Mouse (Mus musculus): ENCODE measurements around the gene Clstn1.

Clstn1 gene

DNA sequence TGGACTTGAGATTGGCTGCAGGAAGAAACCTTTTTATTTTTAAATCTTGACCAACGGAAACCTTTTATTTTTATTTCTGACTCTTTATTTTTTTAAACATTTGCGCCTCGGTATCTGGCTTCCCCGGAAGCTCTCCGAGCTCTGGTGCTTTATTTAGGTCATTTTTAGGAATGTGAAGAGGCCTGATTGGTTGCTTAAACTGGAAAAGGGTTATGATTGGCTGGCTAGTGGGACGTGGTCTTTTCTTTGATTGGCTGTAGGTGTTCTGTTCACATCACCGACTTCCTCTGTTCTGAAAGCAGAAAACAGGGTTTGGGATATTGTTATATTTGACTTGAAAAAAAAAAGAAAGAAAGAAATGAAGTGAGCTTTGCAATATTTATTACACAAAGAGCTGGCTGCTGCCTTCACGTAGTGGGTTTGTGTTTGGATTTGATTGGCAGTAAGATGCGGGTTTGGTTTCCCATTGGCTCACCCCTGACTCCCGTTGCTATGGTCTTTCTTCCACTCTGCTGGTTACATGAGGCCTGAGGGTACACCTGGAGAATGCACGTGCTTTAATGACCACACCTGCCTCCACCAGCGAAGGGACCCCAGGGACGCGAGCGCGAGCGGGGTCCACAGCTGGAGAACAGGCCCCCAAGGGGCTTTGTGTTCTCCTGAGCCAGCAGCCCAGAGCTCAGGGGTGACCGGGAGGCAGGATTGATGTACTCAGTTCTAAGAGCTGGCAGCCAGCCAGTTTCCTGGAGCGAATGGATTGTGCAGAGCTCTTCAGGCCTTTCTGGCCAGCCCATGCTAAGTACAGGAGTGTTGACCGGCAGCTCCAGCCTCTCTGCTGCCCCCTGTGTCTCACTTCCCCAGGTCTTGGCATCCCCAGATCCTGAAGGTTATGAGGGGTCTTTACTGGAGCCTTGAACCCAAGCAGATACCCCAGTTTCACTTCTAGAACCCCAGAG lies 21.5 kb upstream of the Clstn1 start:
- DNase-seq (ENCODE audit: inconsistent age in 2 of 2, low spot score in 1 of 2) = peak; percentile 67 to 80

GRCm38 (mm10) chr4:149567432-149568026 lies 18.7 kb upstream of the Clstn1 start:
- DNase-seq (ENCODE audit: inconsistent age in 2 of 2, low spot score in 1 of 2) = peak; percentile 64 to 87

DNA sequence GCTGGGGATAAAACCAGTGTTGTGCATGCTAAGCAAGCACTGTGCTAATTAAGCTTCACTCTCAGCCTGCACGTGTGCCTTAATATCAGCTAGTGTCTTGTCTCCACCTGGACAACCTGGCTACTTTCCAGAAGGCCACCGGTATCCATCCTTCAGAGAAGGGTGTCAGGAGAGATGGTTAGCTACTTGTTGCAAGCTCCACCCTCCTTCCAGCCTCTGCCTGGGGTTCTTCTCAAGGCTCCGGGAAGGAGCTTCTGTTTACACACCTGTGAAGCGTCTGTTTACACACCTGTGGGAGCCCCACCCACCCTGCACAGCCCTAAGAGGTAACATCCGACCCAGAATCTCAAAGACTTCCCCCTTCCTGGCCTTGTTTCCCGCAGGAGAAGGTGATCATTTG lies 17.6 kb upstream of the Clstn1 start:
- DNase-seq (ENCODE audit: inconsistent age in 2 of 2, low spot score in 1 of 2) = peak in 1 of 2 experiments; percentile 16

DNA sequence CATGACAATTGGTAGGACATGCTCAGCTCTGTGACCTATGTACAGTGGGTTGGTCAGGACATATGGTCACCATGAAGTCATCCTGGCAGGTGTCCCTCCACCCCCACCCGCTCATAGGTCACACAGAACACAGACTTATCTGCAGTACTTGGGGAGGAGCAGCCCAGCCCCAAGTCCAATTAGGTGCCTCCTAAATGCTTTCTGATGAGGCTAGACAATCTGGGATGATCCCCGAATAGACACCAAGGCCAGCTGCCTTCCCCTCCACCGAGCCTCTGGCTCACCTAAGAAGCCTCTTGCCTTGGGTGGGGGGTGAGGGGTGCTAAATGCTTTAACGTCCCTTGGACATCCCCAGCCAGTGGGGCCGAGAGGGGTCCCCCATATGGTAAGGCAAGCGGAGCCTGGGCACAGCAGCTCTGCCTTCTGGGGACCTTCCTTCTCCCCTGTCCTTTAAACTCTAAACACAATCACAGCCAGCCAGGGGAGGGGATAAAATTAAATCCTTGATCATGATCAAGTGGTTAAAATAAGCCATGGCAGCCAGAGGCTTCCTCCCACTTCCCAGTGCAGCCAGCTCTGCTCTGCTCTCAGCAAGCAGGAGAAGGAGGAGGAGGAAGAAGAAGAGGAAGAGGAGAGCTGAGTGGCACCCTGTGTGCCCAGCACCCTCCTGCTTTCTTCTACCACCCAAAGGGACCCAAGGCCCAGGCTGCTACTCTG lies 16.3 kb upstream of the Clstn1 start:
- DNase-seq (ENCODE audit: inconsistent age in 2 of 2, low spot score in 1 of 2) = peak in 1 of 2 experiments; percentile 18

GRCm38 (mm10) chr4:149570498-149570863 lies 15.8 kb upstream of the Clstn1 start:
- DNase-seq (ENCODE audit: inconsistent age in 2 of 2, low spot score in 1 of 2) = peak in 1 of 2 experiments; percentile 21

DNA sequence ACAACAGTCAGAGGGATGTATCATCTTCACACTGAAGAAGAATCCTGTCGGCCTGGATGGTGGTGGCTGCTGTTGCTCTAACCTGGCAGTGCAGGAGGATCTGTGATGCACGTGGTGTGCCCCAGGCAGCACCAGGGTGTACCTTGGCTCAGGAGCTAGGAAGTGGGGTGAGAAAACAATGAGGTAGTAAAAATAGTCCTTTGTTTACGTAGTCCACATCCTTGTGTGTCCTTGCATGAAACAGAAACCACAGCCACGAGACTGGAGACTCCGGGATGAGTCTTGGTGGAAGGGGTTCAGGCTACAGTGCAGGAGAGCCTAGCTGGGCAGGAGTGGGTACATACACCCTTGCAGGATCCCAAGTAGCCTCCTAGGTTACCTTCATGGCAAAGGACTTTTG lies 15.1 kb upstream of the Clstn1 start:
- peak in 1 of 2 experiments; percentile 43 for DNase-seq (ENCODE audit: inconsistent age in 2 of 2, low spot score in 1 of 2)

- DNase-seq (ENCODE audit: inconsistent age in 2 of 2, low spot score in 1 of 2) = peak; percentile 64 to 86
Observed at GRCm38 (mm10) chr4:149571651-149572149, 14.6 kb upstream of the Clstn1 start.

- no peak for DNase-seq (ENCODE audit: inconsistent age in 2 of 2, low spot score in 1 of 2)
Observed at GRCm38 (mm10) chr4:149572446-149572845, 13.8 kb upstream of the Clstn1 start.

DNA sequence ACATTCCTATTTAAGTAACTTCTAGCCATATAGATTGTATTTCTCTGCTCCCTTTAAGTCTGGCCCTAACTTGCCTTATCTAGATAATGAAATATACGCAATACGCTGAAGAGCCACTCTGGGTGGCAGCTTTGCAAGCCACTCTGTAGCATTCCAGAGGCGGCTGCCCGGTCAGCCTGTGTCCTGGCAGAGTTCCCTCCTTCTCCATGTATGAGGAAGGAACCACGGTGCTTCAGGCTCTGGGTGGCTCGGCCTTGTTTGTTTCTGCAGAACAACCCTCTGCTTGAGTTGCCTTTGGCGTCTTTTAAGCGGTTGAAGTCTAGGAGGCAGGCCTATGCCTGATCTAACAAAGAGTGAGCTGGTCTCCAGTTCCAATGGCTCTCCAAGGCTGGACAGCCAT lies 13.4 kb upstream of the Clstn1 start:
- no peak for DNase-seq (ENCODE audit: inconsistent age in 2 of 2, low spot score in 1 of 2)

DNA sequence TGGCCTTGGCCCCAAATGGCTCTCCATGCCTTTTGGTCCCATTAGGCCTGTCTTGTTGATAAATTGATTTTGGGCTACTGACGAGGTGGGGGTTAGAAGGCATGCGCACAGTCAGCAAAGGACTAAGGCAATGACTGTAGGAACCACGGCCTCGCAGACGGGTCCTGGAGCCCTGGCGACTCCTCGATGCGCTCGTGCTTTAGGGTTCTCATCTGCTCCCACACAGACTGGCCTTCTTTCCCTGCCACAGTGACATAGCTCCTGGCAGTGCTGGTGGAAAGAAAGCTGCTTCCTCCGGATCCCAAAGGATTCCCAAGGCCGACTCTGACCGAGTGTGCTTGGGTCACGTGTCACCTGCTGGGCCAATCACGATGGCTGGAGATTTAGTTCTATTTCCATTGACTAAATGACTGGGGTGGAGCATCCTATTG lies 11.9 kb upstream of the Clstn1 start:
- DNase-seq (ENCODE audit: inconsistent age in 2 of 2, low spot score in 1 of 2) = peak; percentile 56 to 83

DNA sequence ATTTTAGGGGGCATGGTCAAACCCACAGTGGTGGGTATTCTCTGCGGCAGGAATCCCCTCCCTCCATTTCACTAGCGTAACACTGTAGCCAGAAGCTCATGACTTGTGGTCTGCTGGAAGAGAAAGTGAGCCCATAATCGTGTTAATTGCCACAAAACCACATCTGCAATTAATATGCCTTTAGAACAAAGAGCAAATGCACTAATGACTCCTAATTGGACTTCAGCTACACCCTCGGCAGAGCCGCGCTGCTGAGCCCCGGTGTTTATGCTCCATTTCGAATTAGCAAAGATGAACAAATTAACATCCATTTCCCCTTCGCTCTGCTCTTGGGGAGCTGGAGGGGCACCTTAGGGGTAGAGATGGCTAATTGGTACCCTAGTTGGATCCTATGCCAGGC lies 10.2 kb upstream of the Clstn1 start:
- no peak for DNase-seq (ENCODE audit: inconsistent age in 2 of 2, low spot score in 1 of 2)

DNA sequence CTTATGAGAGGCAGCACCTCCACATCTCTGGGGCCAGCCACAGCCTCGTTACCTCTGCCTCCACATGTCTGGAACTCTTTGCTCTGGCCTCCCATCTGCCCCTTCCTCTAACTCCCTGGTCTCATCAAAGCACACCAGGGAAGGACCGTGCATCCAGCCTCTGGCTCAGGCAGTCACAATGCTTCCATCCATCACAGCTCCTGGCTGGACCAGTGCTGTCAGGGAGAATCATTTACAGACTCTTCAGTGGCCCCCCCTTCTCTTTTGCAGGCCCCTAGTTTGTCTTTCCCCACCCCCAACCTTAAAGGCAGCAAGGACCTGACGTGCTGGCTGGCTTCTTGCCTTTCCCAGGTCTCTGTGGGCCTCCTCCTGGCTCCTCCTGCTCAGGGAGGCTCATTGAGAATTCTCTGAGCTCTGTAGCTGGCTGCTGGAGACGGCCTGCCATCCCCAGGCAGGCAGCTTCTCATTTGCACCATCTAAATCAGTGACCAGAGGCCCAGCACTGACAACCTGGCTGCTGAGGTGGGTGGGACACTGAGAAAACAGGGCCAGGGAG lies 9.2 kb upstream of the Clstn1 start:
- no peak for DNase-seq (ENCODE audit: inconsistent age in 2 of 2, low spot score in 1 of 2)

DNA sequence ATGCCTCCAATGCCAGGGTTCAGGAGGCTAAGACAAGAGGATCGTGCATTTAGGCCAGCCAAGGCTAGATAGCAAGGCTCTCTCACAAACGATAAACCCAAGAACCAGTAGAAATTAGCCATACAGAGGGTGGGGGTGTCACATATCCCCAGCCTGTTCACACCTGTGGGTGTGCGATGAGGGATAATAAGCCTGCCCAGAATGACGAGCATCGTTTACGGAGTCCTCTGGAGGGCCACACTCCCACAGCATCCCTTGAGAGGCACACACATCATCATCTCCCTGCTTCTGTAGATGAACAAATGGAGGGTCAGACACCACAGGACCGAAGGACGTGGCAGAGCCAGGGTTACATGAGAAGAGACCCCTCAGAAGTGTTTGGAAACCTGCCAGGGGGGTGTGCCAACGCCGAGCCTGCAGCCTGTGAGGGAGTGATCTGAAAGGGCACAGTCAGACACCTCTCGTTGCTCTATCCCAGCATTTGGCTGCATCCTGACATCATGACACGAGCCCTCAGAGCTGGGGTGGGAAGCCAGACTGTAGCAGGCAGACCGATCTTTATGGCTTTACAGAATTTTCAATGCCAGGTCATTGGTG lies 8.1 kb upstream of the Clstn1 start:
- DNase-seq (ENCODE audit: inconsistent age in 2 of 2, low spot score in 1 of 2) = no peak

- no peak for DNase-seq (ENCODE audit: inconsistent age in 2 of 2, low spot score in 1 of 2)
Observed at GRCm38 (mm10) chr4:149578831-149579230, 7.4 kb upstream of the Clstn1 start.

DNA sequence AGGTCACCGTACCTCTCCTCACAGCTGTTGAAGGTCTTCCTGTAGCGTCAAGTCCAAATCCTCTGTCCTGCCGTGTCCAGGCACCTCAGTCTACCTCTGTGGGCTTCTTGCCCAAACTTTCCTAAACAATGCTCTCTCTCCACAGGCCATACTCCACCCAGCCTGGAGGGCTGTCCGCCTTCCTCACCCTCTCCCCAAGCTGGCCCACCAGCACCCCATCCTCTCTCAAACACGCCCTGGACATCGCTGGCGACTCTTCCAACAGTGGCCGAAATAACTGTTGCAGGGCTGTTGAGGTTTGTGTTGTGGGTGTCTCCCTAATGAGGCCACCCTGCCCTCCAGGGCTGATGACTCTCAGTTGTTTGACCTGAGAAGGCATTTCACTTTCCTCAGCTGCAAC lies 1.0 kb upstream of the Clstn1 start:
- no peak for DNase-seq (ENCODE audit: inconsistent age in 2 of 2, low spot score in 1 of 2)

DNA sequence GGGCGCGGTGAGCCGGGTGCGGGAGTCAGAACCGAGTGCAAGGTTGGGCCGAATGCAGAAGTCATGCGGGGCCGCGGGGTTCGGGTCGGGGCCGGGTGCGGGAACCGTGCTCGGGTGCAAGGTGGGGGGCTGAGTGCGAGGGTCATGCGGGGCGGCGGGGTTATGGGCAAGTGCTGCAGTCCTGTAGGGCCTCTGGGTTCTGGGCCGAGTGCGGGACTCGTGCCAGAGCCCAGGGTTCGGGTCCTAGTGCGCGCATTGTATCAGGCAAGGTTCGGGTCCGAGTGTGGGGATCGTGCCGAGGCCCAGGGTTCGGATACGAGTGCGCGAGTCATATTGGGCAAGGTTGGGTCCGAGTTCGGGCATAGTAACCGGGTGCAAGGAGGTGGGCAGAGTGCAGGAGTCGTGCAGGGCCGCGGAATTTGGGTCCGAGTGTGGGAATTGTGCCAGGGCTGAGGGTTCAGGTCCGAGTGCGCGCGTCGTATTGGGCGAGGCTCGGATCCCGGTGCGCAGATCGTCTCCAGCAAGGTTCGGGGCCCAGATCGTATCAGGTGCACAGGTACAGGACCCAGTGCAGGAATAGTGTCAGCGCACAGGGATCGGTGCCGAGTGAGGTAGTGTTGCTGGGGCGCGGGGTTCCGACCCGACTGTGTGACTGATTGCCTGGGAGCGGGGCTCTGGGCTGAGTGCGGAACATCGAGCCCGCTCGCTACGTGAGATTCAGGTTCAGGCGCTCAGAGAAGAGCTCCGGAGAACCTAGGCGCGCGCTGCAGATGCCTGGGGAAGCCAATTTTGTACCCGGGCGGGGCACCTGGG lies 721 bp downstream of the Clstn1 start:
- peak; percentile 40 to 80 for DNase-seq (ENCODE audit: inconsistent age in 2 of 2, low spot score in 1 of 2)

DNA sequence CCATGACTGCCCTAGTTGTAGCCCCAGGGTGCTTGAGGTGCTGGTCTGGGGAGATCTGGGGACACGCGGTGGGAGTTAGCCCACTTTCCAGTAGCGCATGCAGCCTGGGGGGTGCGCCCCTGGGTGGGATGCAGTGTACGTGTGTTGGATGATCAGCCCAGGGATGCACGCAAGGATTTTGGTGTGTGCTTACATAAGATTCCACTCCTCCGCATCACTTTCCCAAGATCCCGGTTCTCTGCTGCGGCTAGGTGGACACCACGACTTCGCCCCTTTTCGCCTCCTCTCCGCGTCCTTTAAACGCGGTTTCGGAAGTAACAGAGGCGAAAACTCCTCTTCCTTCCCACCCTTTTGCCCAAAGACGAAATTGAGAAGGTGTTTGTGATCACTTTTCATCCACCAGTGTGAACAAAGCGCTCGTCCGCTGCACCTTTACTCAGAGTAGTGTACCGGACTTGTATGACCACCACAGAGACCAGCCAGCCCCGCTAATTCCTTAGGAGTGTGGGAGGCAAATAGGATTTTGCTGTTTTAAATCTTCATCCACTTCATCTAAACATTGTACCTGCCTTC lies 1.4 kb downstream of the Clstn1 start:
- DNase-seq (ENCODE audit: inconsistent age in 2 of 2, low spot score in 1 of 2) = no peak

GRCm38 (mm10) chr4:149590200-149590599 lies 3.9 kb downstream of the Clstn1 start:
- no peak for DNase-seq (ENCODE audit: inconsistent age in 2 of 2, low spot score in 1 of 2)

DNA sequence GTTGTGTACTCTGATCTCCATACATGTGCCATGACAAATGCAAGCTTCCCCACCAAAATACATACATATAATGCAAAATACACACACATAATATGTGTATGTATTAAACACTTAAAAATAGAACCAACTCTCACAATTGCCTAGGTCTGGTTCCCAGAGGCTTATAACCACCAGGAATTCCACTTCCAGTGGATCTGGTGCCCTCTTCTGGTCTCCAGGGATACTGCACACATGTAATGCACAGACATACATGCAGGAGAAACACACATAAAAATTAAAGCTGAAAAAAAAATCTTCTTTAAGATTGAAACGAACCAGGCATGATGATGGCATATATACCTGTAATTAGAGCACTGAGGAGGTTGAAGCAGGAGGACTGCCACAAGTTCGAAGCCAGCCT lies 5.2 kb downstream of the Clstn1 start:
- no peak for DNase-seq (ENCODE audit: inconsistent age in 2 of 2, low spot score in 1 of 2)

Data from adrenal gland, adult (tissue).